Mouse (Mus musculus): ENCODE results near the gene Chrne. TPM values are rescaled to one million over a fixed set of nuclear protein-coding genes. Genes with fewer than 3 reads are reported as not detected.

Chrne gene
- polyA plus RNA-seq, 1 experiment from 2014 or later = not detected

DNA sequence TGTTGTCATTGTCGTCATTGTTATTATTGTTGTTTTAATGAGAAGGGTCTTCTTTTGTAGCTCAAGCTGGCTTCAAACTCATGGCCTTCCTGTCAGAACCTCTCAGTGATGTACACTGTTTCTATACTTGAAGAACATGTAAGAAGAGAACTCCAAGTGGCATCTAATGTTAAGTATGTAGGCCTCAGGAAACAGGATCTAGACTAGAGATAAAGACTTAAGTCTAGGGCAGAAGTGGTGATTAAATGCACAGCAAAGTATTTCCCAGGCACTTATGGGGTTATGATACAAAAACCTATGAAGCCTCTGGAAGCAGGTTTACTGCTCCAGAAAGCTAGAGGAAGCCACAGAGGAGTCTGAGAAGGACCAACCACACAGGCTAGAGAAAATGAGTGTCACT is 19.3 kb upstream of the Chrne start:
- H3K27me3 ChIP-seq (ENCODE audit: control insufficient read depth, insufficient read depth, low read length) = no peaks in the 10 kb centered on the region
- 78% methylated on average over 1 of the region's 1 CpGs for WGBS
- H3K4me3 ChIP-seq (ENCODE audit: low read depth, low read length) = no peak overlapping the region
- no peak overlapping the region for H3K9ac ChIP-seq (replicated peaks; ENCODE audit: low read depth, low read length)
- ATAC-seq (ENCODE audit: low read depth) = no peak
- H3K9me3 ChIP-seq (ENCODE audit: control insufficient read depth, low read length) = no peaks in the 10 kb centered on the region
- H3K4me1 ChIP-seq (ENCODE audit: control insufficient read depth, insufficient read depth, low read length) = no peaks in the 10 kb centered on the region
- 0 out of 2 replicates have a peak, but pooled peaks cover 2% of the 10 kb centered on the region for H3K36me3 ChIP-seq (ENCODE audit: control insufficient read depth, insufficient read depth, low read length)
- no peak overlapping the region for H3K27ac ChIP-seq (ENCODE audit: low read depth, low read length)
- H3K4me2 ChIP-seq (ENCODE audit: low read depth, low read length) = no peak overlapping the region

GRCm38 (mm10) chr11:70637764-70638163 is 18.7 kb upstream of the Chrne start:
- H3K9ac ChIP-seq (replicated peaks; ENCODE audit: low read depth, low read length) = no peak overlapping the region
- 92% methylated on average over 1 of the region's 1 CpGs for WGBS
- no peak for ATAC-seq (ENCODE audit: low read depth)
- no peaks in the 10 kb centered on the region for H3K4me1 ChIP-seq (ENCODE audit: control insufficient read depth, insufficient read depth, low read length)
- no peak overlapping the region for H3K4me2 ChIP-seq (ENCODE audit: low read depth, low read length)
- no peak overlapping the region for H3K27ac ChIP-seq (ENCODE audit: low read depth, low read length)
- H3K9me3 ChIP-seq (ENCODE audit: control insufficient read depth, low read length) = no peaks in the 10 kb centered on the region
- H3K4me3 ChIP-seq (ENCODE audit: low read depth, low read length) = no peak overlapping the region
- 0 out of 2 replicates have a peak, but pooled peaks cover under 1% of the 10 kb centered on the region for H3K36me3 ChIP-seq (ENCODE audit: control insufficient read depth, insufficient read depth, low read length)
- no peaks in the 10 kb centered on the region for H3K27me3 ChIP-seq (ENCODE audit: control insufficient read depth, insufficient read depth, low read length)

DNA sequence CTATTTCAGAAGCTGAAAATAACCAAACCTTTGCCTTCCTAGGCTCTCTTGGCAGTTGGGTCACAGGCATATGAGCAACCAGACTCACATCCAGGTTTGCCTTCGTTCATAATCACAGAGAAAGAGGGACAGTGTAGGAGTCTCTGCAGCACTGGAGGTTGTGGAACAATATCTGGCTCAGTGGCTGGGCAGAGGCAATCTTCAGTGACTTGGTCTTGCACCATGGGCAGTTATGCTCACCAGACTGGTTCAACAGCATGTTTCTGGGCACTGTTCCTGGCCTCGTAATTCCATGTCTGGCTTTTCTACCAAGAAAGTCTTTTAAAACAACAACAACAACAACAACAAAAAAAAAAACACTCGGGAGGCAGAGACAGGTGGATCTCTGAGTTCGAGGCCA is 16.6 kb upstream of the Chrne start:
- no peak overlapping the region for H3K4me3 ChIP-seq (ENCODE audit: low read depth, low read length)
- WGBS = 83% methylated on average over 4 of the region's 4 CpGs
- H3K27ac ChIP-seq (ENCODE audit: low read depth, low read length) = no peak overlapping the region
- H3K9ac ChIP-seq (replicated peaks; ENCODE audit: low read depth, low read length) = no peak overlapping the region
- ATAC-seq (ENCODE audit: low read depth) = no peak
- no peaks in the 10 kb centered on the region for H3K4me1 ChIP-seq (ENCODE audit: control insufficient read depth, insufficient read depth, low read length)
- H3K27me3 ChIP-seq (ENCODE audit: control insufficient read depth, insufficient read depth, low read length) = no peaks in the 10 kb centered on the region
- no peaks in the 10 kb centered on the region for H3K36me3 ChIP-seq (ENCODE audit: control insufficient read depth, insufficient read depth, low read length)
- no peaks in the 10 kb centered on the region for H3K9me3 ChIP-seq (ENCODE audit: control insufficient read depth, low read length)
- no peak overlapping the region for H3K4me2 ChIP-seq (ENCODE audit: low read depth, low read length)

DNA sequence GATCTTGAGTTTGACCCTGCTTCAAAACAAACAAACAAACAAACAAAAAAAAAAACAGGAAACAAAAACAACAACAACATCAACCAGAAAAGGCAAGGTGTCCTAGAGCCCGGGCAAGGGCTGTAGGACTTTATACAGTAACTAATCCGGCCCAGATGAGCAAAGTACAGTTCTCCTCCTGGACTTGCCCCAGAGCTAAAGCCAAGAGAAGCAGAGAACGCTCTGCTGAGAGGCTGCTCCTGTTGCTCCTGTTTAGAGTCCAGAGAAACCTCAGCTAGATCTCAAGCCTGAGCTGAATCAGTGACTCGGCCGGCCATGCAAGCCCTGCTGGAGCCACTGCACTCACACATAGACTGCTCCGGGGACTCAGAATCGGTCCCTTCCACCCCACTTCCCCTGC is 11.1 kb upstream of the Chrne start:
- Histone ChIP-seq H3K9ac (replicated peaks; ENCODE audit: low read depth, low read length) (no peak overlapping the region), H3K4me1 (ENCODE audit: control insufficient read depth, insufficient read depth, low read length) (no peaks in the 10 kb centered on the region), H3K9me3 (ENCODE audit: control insufficient read depth, low read length) (no peaks in the 10 kb centered on the region), H3K4me3 (ENCODE audit: low read depth, low read length) (no peak overlapping the region), H3K36me3 (ENCODE audit: control insufficient read depth, insufficient read depth, low read length) (no peaks in the 10 kb centered on the region), H3K4me2 (ENCODE audit: low read depth, low read length) (no peak overlapping the region), H3K27me3 (ENCODE audit: control insufficient read depth, insufficient read depth, low read length) (no peaks in the 10 kb centered on the region), H3K27ac (ENCODE audit: low read depth, low read length) (no peak overlapping the region)
- no peak for ATAC-seq (ENCODE audit: low read depth)
- 72% methylated on average over 7 of the region's 7 CpGs for WGBS

- Histone ChIP-seq H3K9ac (replicated peaks; ENCODE audit: low read depth, low read length) (no peak overlapping the region), H3K4me1 (ENCODE audit: control insufficient read depth, insufficient read depth, low read length) (no peaks in the 10 kb centered on the region), H3K27ac (ENCODE audit: low read depth, low read length) (no peak overlapping the region), H3K27me3 (ENCODE audit: control insufficient read depth, insufficient read depth, low read length) (no peaks in the 10 kb centered on the region), H3K4me3 (ENCODE audit: low read depth, low read length) (no peak overlapping the region), H3K9me3 (ENCODE audit: control insufficient read depth, low read length) (no peaks in the 10 kb centered on the region), H3K36me3 (ENCODE audit: control insufficient read depth, insufficient read depth, low read length) (no peaks in the 10 kb centered on the region), H3K4me2 (ENCODE audit: low read depth, low read length) (no peak overlapping the region)
- ATAC-seq (ENCODE audit: low read depth) = no peak
- 52% methylated on average over 5 of the region's 5 CpGs for WGBS
Observed at GRCm38 (mm10) chr11:70629557-70629956, 10.5 kb upstream of the Chrne start.

DNA sequence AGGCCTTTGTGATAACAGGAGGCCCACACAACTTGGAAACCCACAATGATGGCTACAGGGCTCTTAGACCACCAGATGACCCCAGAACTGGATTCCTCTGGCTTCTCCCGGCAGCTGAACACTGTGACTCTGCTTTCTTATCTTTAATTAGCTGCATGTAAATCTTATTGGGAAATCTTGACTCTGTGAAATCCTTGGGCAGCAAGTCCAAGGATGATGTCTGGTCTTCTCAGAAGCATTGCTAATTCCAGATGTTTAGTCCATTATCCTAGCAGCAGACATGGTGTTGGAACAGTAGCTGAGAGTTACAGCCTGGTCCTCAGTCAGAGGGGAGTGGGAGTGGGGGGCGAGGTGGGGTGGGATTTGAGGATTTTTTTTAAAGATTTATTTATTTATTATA is 9.4 kb upstream of the Chrne start:
- no peaks in the 10 kb centered on the region for H3K4me1 ChIP-seq (ENCODE audit: control insufficient read depth, insufficient read depth, low read length)
- no peak overlapping the region for H3K4me3 ChIP-seq (ENCODE audit: low read depth, low read length)
- 77% methylated on average over 2 of the region's 2 CpGs for WGBS
- ATAC-seq (ENCODE audit: low read depth) = no peak
- no peaks in the 10 kb centered on the region for H3K27me3 ChIP-seq (ENCODE audit: control insufficient read depth, insufficient read depth, low read length)
- no peak overlapping the region for H3K9ac ChIP-seq (replicated peaks; ENCODE audit: low read depth, low read length)
- no peak overlapping the region for H3K4me2 ChIP-seq (ENCODE audit: low read depth, low read length)
- no peaks in the 10 kb centered on the region for H3K36me3 ChIP-seq (ENCODE audit: control insufficient read depth, insufficient read depth, low read length)
- no peak overlapping the region for H3K27ac ChIP-seq (ENCODE audit: low read depth, low read length)
- H3K9me3 ChIP-seq (ENCODE audit: control insufficient read depth, low read length) = no peaks in the 10 kb centered on the region

DNA sequence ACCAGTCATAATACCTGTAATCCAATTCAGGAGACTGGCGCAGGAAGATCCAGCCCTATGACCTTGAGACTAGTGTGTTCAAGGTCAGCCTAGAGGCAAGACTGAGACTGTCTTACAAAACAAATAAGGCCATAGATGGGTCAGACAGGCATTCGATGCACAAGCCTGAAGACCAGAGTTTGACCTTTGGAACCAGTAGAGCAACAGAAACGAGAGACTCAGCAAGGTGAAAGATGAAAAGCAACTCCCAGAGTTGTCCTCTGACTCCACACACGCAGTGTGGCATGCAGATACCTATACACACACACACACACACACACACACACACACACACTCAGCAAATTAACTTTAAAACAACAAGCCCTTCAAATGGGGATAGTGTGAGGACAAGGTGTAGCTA is 7.9 kb upstream of the Chrne start:
- Histone ChIP-seq H3K9me3 (ENCODE audit: control insufficient read depth, low read length) (no peaks in the 10 kb centered on the region), H3K9ac (replicated peaks; ENCODE audit: low read depth, low read length) (no peak overlapping the region), H3K4me3 (ENCODE audit: low read depth, low read length) (no peak overlapping the region), H3K27ac (ENCODE audit: low read depth, low read length) (no peak overlapping the region), H3K27me3 (ENCODE audit: control insufficient read depth, insufficient read depth, low read length) (no peaks in the 10 kb centered on the region), H3K4me2 (ENCODE audit: low read depth, low read length) (no peak overlapping the region), H3K36me3 (ENCODE audit: control insufficient read depth, insufficient read depth, low read length) (no peaks in the 10 kb centered on the region), H3K4me1 (ENCODE audit: control insufficient read depth, insufficient read depth, low read length) (no peaks in the 10 kb centered on the region)
- no peak for ATAC-seq (ENCODE audit: low read depth)
- 77% methylated on average over 4 of the region's 4 CpGs for WGBS

DNA sequence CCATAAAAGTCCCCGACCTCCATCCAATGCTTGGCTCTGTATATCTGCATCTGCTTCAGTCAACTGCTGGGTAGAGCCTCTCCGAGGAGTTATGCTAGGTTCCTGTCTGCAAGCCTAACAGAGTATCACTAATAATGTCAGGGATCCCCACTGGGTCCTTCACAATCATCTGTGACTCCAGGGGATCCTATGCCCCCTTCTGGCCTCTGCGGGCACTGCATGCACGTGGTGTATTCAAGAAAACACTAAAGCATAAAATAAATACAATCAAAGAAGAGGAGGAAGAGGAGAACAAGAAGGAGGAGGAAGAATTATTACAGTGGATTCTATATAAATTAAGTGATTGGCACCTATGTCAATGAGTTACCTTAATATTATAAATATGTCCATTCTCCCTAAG is 6.5 kb upstream of the Chrne start:
- H3K9ac ChIP-seq (replicated peaks; ENCODE audit: low read depth, low read length) = no peak overlapping the region
- no peaks in the 10 kb centered on the region for H3K36me3 ChIP-seq (ENCODE audit: control insufficient read depth, insufficient read depth, low read length)
- no peaks in the 10 kb centered on the region for H3K9me3 ChIP-seq (ENCODE audit: control insufficient read depth, low read length)
- H3K4me1 ChIP-seq (ENCODE audit: control insufficient read depth, insufficient read depth, low read length) = no peaks in the 10 kb centered on the region
- no peaks in the 10 kb centered on the region for H3K27me3 ChIP-seq (ENCODE audit: control insufficient read depth, insufficient read depth, low read length)
- no peak for ATAC-seq (ENCODE audit: low read depth)
- no peak overlapping the region for H3K4me3 ChIP-seq (ENCODE audit: low read depth, low read length)
- H3K4me2 ChIP-seq (ENCODE audit: low read depth, low read length) = no peak overlapping the region
- 46% methylated on average over 4 of the region's 4 CpGs for WGBS
- no peak overlapping the region for H3K27ac ChIP-seq (ENCODE audit: low read depth, low read length)

DNA sequence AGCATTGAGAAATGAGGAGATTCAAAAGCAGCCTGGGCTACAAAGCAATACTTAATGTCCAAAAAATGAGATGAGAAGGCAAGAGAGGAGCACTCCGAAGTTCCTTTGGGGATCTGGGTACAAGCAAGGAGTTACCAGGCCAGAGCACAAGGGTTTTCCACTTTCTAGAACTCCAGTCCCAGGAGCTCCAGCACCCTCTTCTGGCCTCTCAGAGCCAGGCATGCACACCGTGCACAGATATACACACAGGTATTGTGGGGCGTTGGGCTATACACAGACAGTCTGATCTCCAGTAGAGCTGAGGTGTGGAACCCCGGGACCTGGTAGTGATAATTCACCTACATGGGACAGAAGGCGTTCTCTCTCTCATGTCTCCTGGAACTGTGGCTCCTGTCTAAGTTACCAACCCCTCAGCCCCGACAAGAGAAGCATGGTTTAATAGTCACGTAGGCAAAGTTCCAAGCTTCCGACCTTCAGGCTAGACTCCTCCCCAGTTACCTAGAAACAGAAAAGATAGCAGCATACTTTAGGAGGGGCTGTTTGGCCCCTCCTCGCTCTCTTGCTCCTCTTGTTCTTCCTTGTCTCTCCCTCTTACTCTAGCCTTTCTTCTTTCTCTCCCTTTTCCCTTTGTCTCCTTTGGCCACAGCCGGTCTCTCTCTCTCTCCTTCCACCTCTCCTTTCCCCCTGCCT is 4.2 kb upstream of the Chrne start:
- no peak overlapping the region for H3K27ac ChIP-seq (ENCODE audit: low read depth, low read length)
- H3K9me3 ChIP-seq (ENCODE audit: control insufficient read depth, low read length) = no peaks in the 10 kb centered on the region
- H3K9ac ChIP-seq (replicated peaks; ENCODE audit: low read depth, low read length) = no peak overlapping the region
- WGBS = 86% methylated on average over 10 of the region's 10 CpGs
- H3K4me1 ChIP-seq (ENCODE audit: control insufficient read depth, insufficient read depth, low read length) = no peaks in the 10 kb centered on the region
- no peak overlapping the region for H3K4me2 ChIP-seq (ENCODE audit: low read depth, low read length)
- no peak overlapping the region for H3K4me3 ChIP-seq (ENCODE audit: low read depth, low read length)
- no peaks in the 10 kb centered on the region for H3K27me3 ChIP-seq (ENCODE audit: control insufficient read depth, insufficient read depth, low read length)
- no peak for ATAC-seq (ENCODE audit: low read depth)
- no peaks in the 10 kb centered on the region for H3K36me3 ChIP-seq (ENCODE audit: control insufficient read depth, insufficient read depth, low read length)
